Mouse (Mus musculus): ENCODE measurements around the gene Enox1. TPM values are rescaled to one million over a fixed set of nuclear protein-coding genes. Genes with fewer than 3 reads are reported as not detected.

Gene Enox1
- polyA plus RNA-seq, 1 experiment from 2014 or later = 7.7 TPM

DNA sequence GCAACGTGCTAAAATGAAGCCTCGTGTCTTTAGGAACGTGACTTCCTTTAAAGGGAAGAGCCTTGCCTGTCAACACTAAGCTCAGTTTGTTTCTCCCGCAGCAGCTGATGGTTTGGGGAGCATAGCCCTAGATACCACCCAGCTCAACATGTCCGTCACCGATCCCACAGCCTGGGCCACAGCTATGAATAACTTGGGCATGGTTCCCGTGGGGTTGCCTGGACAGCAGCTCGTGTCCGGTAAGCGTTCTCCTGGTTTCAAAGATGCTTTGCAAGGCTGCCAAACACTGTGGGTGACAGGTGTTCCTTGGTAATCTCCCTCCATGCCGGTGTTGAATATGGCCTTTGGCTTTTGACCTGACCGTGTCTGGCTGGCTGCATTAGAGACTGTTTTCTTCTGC lies 351.5 kb downstream of the Enox1 start:
- H3K9ac ChIP-seq (replicated peaks; ENCODE audit: low read length) = no peak overlapping the region
- no peaks in the 10 kb centered on the region for H3K4me1 ChIP-seq (ENCODE audit: insufficient read depth, low read length)
- H3K27ac ChIP-seq (ENCODE audit: low read length) = no peak overlapping the region
- no peak overlapping the region for H3K4me3 ChIP-seq (ENCODE audit: low read length)
- WGBS = 81% methylated on average over 12 of the region's 12 CpGs
- no peak for ATAC-seq (ENCODE audit: low FRiP score, low TSS enrichment)
- H3K9me3 ChIP-seq (ENCODE audit: low read length) = peaks cover under 1% of the 10 kb centered on the region; the same call in 1 of the 2 replicates
- no peak overlapping the region for H3K4me2 ChIP-seq (replicated peaks; ENCODE audit: low read depth, low read length)
- H3K27me3 ChIP-seq (ENCODE audit: insufficient read depth, low read length) = no peaks in the 10 kb centered on the region
- 0 out of 2 replicates have a peak, but pooled peaks cover under 1% of the 10 kb centered on the region for H3K36me3 ChIP-seq (ENCODE audit: insufficient read depth, low read length)

DNA sequence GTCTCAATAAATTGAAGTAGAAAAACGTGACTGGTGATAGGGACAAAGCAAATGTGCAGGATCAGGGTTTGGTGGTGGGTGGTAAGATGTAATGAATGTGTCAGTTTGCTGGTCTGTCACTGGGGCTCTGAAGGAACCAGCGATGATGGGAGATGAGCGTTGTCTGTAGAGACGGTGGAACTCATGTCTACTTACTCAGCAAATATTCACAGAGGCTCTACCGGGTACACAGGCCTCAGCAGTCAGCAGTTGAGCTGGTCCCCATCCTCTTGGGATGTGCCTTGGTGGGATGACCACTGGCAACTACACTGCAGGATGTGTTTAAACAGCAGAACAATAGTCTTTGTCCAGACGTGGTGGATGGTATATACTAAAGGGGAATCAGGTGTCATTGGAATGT lies 352.5 kb downstream of the Enox1 start:
- Histone ChIP-seq H3K4me3 (ENCODE audit: low read length) (no peak overlapping the region), H3K27ac (ENCODE audit: low read length) (no peak overlapping the region), H3K36me3 (ENCODE audit: insufficient read depth, low read length) (0 out of 2 replicates have a peak, but pooled peaks cover 4% of the 10 kb centered on the region), H3K9ac (replicated peaks; ENCODE audit: low read length) (no peak overlapping the region), H3K27me3 (ENCODE audit: insufficient read depth, low read length) (no peaks in the 10 kb centered on the region), H3K4me2 (replicated peaks; ENCODE audit: low read depth, low read length) (no peak overlapping the region), H3K9me3 (ENCODE audit: low read length) (peaks cover 4% of the 10 kb centered on the region; the same call in 1 of the 2 replicates), H3K4me1 (ENCODE audit: insufficient read depth, low read length) (no peaks in the 10 kb centered on the region)
- ATAC-seq (ENCODE audit: low FRiP score, low TSS enrichment) = no peak
- WGBS = 84% methylated on average over 6 of the region's 6 CpGs

DNA sequence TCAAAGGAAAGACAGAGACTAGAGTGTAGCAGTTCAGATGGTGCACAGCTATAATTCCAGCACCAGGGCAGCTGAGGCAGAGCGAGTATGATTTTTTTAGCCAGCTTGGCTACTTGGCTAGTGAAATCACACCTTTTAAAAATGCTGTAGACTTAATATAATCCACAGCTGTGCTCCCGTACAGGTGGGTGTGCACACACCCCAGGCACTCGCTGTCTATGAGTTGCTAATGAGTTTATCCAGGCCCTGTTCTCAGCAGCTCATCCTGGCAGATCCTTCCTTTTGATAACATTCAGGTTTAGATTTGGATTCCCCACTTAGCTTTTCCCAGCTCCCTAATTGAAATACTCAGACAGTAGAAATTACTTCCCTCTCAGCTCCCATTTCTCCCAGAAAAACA lies 353.4 kb downstream of the Enox1 start:
- 80% methylated on average over 3 of the region's 3 CpGs for WGBS
- Histone ChIP-seq H3K27ac (ENCODE audit: low read length) (no peak overlapping the region), H3K9me3 (ENCODE audit: low read length) (peaks cover 4% of the 10 kb centered on the region), H3K4me1 (ENCODE audit: insufficient read depth, low read length) (no peaks in the 10 kb centered on the region), H3K4me3 (ENCODE audit: low read length) (no peak overlapping the region), H3K36me3 (ENCODE audit: insufficient read depth, low read length) (0 out of 2 replicates have a peak, but pooled peaks cover 4% of the 10 kb centered on the region), H3K27me3 (ENCODE audit: insufficient read depth, low read length) (no peaks in the 10 kb centered on the region), H3K9ac (replicated peaks; ENCODE audit: low read length) (no peak overlapping the region), H3K4me2 (replicated peaks; ENCODE audit: low read depth, low read length) (no peak overlapping the region)
- no peak for ATAC-seq (ENCODE audit: low FRiP score, low TSS enrichment)

DNA sequence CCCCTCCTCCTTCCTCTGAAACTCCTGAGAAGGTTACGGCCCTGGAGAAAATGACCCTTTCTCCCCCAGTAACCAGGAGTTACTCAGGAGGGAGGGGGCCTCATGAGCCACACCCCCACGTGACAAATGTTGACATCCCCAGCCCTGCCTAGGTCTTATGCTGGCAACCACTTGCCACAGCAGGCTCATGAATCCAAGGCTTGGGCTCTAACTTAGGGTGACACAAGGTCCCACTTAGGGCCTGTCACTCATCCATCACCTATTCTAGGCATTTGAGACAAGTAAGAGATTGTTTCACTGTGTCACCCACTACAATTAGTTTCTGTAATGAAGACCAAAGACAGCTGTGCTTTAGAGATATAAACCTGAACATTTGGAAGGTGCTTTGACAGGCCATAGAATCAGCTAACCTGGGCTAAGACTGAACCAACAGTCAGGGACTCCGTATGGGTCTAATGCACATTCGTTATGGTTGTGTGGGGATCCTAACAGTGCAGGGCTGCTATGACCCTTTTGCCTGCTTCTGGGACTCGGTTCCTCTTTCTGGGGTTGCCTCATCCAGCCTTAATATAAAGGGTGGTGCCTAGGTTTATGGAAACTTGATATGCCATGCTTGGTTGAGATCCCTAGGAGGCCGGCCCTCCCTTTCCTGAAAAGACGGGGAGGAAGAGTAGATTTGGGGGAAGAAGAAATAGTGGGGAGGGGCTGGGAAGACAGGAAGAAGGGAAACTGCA lies 354.7 kb downstream of the Enox1 start:
- Histone ChIP-seq H3K4me1 (ENCODE audit: insufficient read depth, low read length) (no peaks in the 10 kb centered on the region), H3K9ac (replicated peaks; ENCODE audit: low read length) (no peak overlapping the region), H3K27ac (ENCODE audit: low read length) (no peak overlapping the region), H3K27me3 (ENCODE audit: insufficient read depth, low read length) (no peaks in the 10 kb centered on the region), H3K4me2 (replicated peaks; ENCODE audit: low read depth, low read length) (no peak overlapping the region), H3K4me3 (ENCODE audit: low read length) (no peak overlapping the region), H3K36me3 (ENCODE audit: insufficient read depth, low read length) (0 out of 2 replicates have a peak, but pooled peaks cover 4% of the 10 kb centered on the region), H3K9me3 (ENCODE audit: low read length) (peaks cover 4% of the 10 kb centered on the region)
- no peak for ATAC-seq (ENCODE audit: low FRiP score, low TSS enrichment)
- WGBS = 61% methylated on average over 7 of the region's 7 CpGs

DNA sequence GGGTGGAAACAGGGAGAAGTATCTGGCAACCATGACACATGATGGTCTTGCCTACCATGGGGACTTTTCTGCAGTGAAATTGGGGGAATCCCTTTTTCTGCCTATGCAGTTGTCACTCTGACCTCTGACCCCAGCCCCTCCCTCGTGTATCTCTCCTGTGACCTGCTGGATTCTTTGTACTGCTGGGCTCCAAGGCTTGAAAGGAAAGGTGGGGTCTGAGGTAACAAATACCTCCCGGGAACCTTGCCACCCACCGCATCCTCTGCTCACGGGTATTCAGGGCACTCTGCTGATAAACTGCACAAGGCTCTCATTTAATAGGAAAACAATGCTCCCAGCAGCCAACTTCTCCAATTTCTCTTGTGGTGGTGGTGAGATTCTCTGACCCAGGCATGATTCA lies 361.5 kb downstream of the Enox1 start:
- Histone ChIP-seq H3K36me3 (ENCODE audit: insufficient read depth, low read length) (0 out of 2 replicates have a peak, but pooled peaks cover 4% of the 10 kb centered on the region), H3K27me3 (ENCODE audit: insufficient read depth, low read length) (no peaks in the 10 kb centered on the region), H3K9ac (replicated peaks; ENCODE audit: low read length) (no peak overlapping the region), H3K4me3 (ENCODE audit: low read length) (no peak overlapping the region), H3K27ac (ENCODE audit: low read length) (no peak overlapping the region), H3K9me3 (ENCODE audit: low read length) (peaks cover 4% of the 10 kb centered on the region), H3K4me1 (ENCODE audit: insufficient read depth, low read length) (no peaks in the 10 kb centered on the region), H3K4me2 (replicated peaks; ENCODE audit: low read depth, low read length) (no peak overlapping the region)
- WGBS = 53% methylated on average over 4 of the region's 4 CpGs
- no peak for ATAC-seq (ENCODE audit: low FRiP score, low TSS enrichment)

DNA sequence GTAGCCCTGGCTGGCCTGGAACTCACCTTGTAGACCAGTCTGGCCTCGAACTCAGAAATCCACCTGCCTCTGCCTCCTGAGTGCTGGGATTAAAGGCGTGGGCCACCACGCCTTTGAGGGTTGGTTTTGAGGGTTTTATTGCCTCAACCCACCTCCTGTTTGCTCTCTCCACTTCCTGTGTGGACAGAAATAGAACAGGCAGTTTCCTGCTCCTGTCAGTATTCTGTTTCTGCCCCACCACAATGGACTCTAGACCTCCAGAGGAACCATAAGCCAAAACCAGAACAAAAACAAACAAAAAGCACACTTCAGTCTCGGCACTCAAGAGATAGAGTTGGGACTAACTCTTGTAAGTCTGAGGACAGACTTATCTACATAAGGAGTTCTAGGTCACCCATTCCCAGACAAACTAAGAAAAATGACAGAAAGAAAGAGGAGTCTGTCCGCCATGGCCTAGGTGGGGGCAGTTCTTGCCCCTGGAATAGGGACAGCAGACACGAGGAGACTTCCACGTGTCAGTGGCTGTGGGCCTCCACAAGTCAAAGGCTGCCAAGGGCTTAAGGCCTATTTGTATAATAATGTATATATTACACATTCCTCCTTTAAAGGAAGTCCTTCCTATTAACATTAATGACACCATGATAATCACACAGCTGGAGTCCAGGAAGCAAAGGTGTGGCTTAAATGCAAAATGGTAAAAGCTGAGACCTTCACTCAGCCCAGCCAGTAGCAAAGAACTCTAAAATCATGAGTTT lies 362.6 kb downstream of the Enox1 start:
- Histone ChIP-seq H3K4me3 (ENCODE audit: low read length) (no peak overlapping the region), H3K4me1 (ENCODE audit: insufficient read depth, low read length) (0 out of 2 replicates have a peak, but pooled peaks cover 3% of the 10 kb centered on the region), H3K36me3 (ENCODE audit: insufficient read depth, low read length) (no peaks in the 10 kb centered on the region), H3K9ac (replicated peaks; ENCODE audit: low read length) (no peak overlapping the region), H3K27ac (ENCODE audit: low read length) (no peak overlapping the region), H3K27me3 (ENCODE audit: insufficient read depth, low read length) (no peaks in the 10 kb centered on the region), H3K4me2 (replicated peaks; ENCODE audit: low read depth, low read length) (no peak overlapping the region), H3K9me3 (ENCODE audit: low read length) (no peaks in the 10 kb centered on the region; the same call in 1 of the 2 replicates)
- no peak for ATAC-seq (ENCODE audit: low FRiP score, low TSS enrichment)
- 68% methylated on average over 7 of the region's 7 CpGs for WGBS

DNA sequence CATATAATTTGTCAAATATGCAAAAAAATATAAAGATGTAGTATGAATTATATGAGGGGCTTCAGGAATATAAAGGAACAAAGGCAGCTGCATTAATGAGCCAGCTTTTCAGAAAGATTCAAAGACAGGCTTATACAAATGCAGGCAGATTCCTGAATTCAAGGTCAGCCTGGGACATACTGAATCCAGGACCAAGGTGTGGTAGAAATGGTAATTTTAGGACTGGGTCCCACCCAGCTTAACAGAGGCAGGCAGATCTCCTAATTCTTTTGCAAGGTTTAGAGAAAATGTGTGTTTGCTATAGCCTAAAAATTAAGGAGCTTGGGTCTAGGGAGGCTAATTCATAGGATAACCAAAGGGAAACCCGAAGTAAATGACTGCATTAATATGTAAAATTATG lies 363.1 kb downstream of the Enox1 start:
- Histone ChIP-seq H3K9me3 (ENCODE audit: low read length) (no peaks in the 10 kb centered on the region), H3K4me3 (ENCODE audit: low read length) (no peak overlapping the region), H3K27me3 (ENCODE audit: insufficient read depth, low read length) (no peaks in the 10 kb centered on the region), H3K9ac (replicated peaks; ENCODE audit: low read length) (no peak overlapping the region), H3K4me1 (ENCODE audit: insufficient read depth, low read length) (0 out of 2 replicates have a peak, but pooled peaks cover 4% of the 10 kb centered on the region), H3K4me2 (replicated peaks; ENCODE audit: low read depth, low read length) (no peak overlapping the region), H3K27ac (ENCODE audit: low read length) (no peak overlapping the region), H3K36me3 (ENCODE audit: insufficient read depth, low read length) (no peaks in the 10 kb centered on the region)
- ATAC-seq (ENCODE audit: low FRiP score, low TSS enrichment) = no peak
- WGBS = 92% methylated on average over 1 of the region's 1 CpGs

DNA sequence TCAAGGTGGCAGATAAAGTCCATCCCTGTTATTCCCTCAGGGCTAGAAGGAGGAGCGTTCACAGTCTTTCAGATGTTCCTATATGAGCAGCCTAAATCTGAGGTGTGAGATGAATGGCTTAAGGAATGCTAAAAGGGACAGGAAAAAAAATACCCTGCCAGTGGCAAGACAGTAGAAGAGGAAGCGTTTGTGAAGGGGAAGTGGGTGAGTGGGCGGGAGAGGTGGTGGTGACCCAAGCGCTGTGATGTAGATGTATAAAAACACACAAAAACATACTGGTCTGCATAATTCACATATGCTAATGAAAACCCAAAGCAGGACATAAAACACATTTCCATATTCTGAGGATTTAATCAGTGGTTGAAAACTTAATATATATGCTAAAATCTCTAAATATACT lies 367.7 kb downstream of the Enox1 start:
- no peaks in the 10 kb centered on the region for H3K27me3 ChIP-seq (ENCODE audit: insufficient read depth, low read length)
- 68% methylated on average over 4 of the region's 4 CpGs for WGBS
- no peak for ATAC-seq (ENCODE audit: low FRiP score, low TSS enrichment)

DNA sequence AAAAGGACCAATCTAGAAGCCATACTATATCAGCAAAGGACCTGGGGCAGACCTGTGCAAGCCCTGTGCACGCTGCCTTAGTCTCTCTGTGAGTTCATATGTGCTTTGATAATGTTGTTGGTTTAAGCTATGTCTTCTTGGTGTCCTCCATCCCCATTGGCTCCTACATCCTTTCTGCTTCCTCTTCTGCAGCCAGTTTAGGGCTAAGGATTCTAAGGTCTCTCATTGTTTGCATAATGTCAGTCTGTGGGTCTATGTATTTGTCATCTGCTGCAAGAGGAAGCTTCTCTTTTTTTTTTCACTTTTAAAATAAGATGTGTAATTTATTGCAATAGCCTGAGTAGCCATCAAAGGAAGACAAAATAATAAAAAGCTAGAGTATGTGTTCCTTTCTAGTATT lies 369.7 kb downstream of the Enox1 start:
- 92% methylated on average over 1 of the region's 1 CpGs for WGBS
- H3K4me2 ChIP-seq (replicated peaks; ENCODE audit: low read depth, low read length) = no peak overlapping the region
- no peaks in the 10 kb centered on the region for H3K27me3 ChIP-seq (ENCODE audit: insufficient read depth, low read length)
- H3K4me1 ChIP-seq (ENCODE audit: insufficient read depth, low read length) = 0 out of 2 replicates have a peak, but pooled peaks cover 4% of the 10 kb centered on the region
- no peak overlapping the region for H3K27ac ChIP-seq (ENCODE audit: low read length)
- H3K9me3 ChIP-seq (ENCODE audit: low read length) = no peaks in the 10 kb centered on the region
- no peak for ATAC-seq (ENCODE audit: low FRiP score, low TSS enrichment)
- H3K9ac ChIP-seq (replicated peaks; ENCODE audit: low read length) = no peak overlapping the region
- H3K4me3 ChIP-seq (ENCODE audit: low read length) = no peak overlapping the region
- H3K36me3 ChIP-seq (ENCODE audit: insufficient read depth, low read length) = no peaks in the 10 kb centered on the region

More for the DNA sequence above, 367.7 kb downstream of the Enox1 start:
- Histone ChIP-seq H3K4me1 (ENCODE audit: insufficient read depth, low read length) (0 out of 2 replicates have a peak, but pooled peaks cover 4% of the 10 kb centered on the region), H3K4me2 (replicated peaks; ENCODE audit: low read depth, low read length) (no peak overlapping the region), H3K9ac (replicated peaks; ENCODE audit: low read length) (no peak overlapping the region), H3K36me3 (ENCODE audit: insufficient read depth, low read length) (no peaks in the 10 kb centered on the region), H3K4me3 (ENCODE audit: low read length) (no peak overlapping the region), H3K9me3 (ENCODE audit: low read length) (no peaks in the 10 kb centered on the region), H3K27ac (ENCODE audit: low read length) (no peak overlapping the region)

DNA sequence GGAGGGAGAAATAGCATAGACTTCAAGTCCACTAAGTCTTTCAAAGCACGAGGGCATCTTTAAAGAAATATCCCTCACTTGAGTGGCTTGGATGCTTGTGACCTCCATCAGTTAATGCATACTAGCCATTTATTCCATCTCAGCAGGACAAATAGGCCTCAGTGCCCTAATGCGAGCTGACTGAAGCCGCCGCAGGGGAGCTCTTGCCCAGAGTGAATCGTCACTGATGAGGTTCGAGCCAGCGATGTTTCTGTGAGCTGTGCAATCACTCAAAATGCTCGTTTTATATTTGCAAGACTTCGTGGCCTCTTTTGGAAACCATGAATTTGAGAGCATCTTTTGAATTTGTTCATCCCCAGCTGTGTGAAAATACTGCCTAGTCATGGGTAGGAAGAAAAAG lies 372.6 kb downstream of the Enox1 start:
- H3K27me3 ChIP-seq (ENCODE audit: insufficient read depth, low read length) = no peaks in the 10 kb centered on the region
- 0 out of 2 replicates have a peak, but pooled peaks cover under 1% of the 10 kb centered on the region for H3K4me1 ChIP-seq (ENCODE audit: insufficient read depth, low read length)
- no peak for ATAC-seq (ENCODE audit: low FRiP score, low TSS enrichment)
- no peaks in the 10 kb centered on the region for H3K9me3 ChIP-seq (ENCODE audit: low read length)
- no peaks in the 10 kb centered on the region for H3K36me3 ChIP-seq (ENCODE audit: insufficient read depth, low read length)
- H3K4me2 ChIP-seq (replicated peaks; ENCODE audit: low read depth, low read length) = no peak overlapping the region
- no peak overlapping the region for H3K27ac ChIP-seq (ENCODE audit: low read length)
- H3K9ac ChIP-seq (replicated peaks; ENCODE audit: low read length) = no peak overlapping the region
- no peak overlapping the region for H3K4me3 ChIP-seq (ENCODE audit: low read length)
- WGBS = 91% methylated on average over 9 of the region's 9 CpGs

Measured in kidney, embryonic 16.5 days (tissue).